Mouse (Mus musculus) forebrain, postnatal 0 days (tissue): ENCODE measurements around the gene Hsd17b12. TPM values are rescaled to one million over a fixed set of nuclear protein-coding genes. Genes with fewer than 3 reads are reported as not detected.

Experiments used
- ATAC-seq: fragments of 200-750 bp; cut with Nextera tagmentation; 2 replicates; pipeline ENCODE4 v1.8.0; 2017; ENCODE audit warnings: mild to moderate bottlenecking, moderate library complexity
- DNase-seq: peaks from one replicate; pipeline ENCODE4 v3.0.0-alpha.2; 2015
- H3K27ac ChIP-seq: fragments of 300-500 bp; sonication (generic); 2 replicates; pipeline ENCODE4 v1.5.1; 2014; ENCODE audit warnings: low read depth, mild to moderate bottlenecking, antibody characterized with exemption, low read length, moderate library complexity, mixed read lengths
- H3K27me3 ChIP-seq: fragments of 300-500 bp; sonication (generic); 2 replicates; pipeline ENCODE4 v1.6.1; 2014; ENCODE audit warnings: mild to moderate bottlenecking, low read length, mixed read lengths; ENCODE audit not compliant: insufficient read depth
- H3K36me3 ChIP-seq: fragments of 300-500 bp; sonication (generic); 2 replicates; pipeline ENCODE4 v1.6.1; 2014; ENCODE audit warnings: mild to moderate bottlenecking, moderate library complexity; ENCODE audit not compliant: insufficient read depth
- H3K4me1 ChIP-seq: fragments of 300-500 bp; sonication (generic); 2 replicates; pipeline ENCODE4 v1.6.1; 2014; ENCODE audit warnings: antibody characterized with exemption; ENCODE audit not compliant: insufficient read depth
- H3K4me2 ChIP-seq: fragments of 300-500 bp; sonication (generic); 2 replicates; pipeline ENCODE4 v1.6.1; 2014; ENCODE audit warnings: low read depth, mild to moderate bottlenecking, moderate library complexity
- H3K4me3 ChIP-seq: fragments of 300-500 bp; sonication (generic); 2 replicates; pipeline ENCODE4 v1.5.1; 2014; ENCODE audit warnings: low read depth, low read length, mixed read lengths
- H3K9ac ChIP-seq: fragments of 300-500 bp; sonication (generic); 2 replicates; pipeline ENCODE4 v1.6.1; 2014; ENCODE audit warnings: mild to moderate bottlenecking
- H3K9me3 ChIP-seq: fragments of 300-500 bp; sonication (generic); 2 replicates; pipeline ENCODE4 v1.6.1; 2016; ENCODE audit warnings: low read length
- CTCF ChIP-seq: sonication (generic); IDR thresholded peaks from 2 replicates; pipeline ENCODE4 v1.5.1; 2016; ENCODE audit warnings: antibody characterized with exemption, control low read depth, low read depth
- WGBS: fragments of 180-500 bp; shearing (Covaris S2); extraction: QIAGEN DNeasy Blood & Tissue Kit; methylation state at CpG from one replicate; pipeline ENCODE4 v1.1.7; 2014; 5-methylcytosine and 5-hydroxymethylcytosine counted together
- polyA plus RNA-seq: library from polyadenylated mRNA; unstranded; fragments of >200 nt; fragmentation: Nextera tagmentation; extraction: Ambion mirVana; gene quantifications from 2 replicates; pipeline ENCODE4 v1.2.1, GENCODE M21; 2015
- total RNA-seq: library from RNA; depleted of rRNA; stranded (reverse); fragments of >200 nt; gene quantifications from 2 replicates; pipeline ENCODE4 v1.2.3, GENCODE M21; 2014

The Hsd17b12 gene
- total and polyA plus RNA-seq, 2 experiments from 2014 or later: 75.8 to 134 TPM

GRCm38 (mm10) chr2:94043662-94044061 is 114.1 kb downstream of the Hsd17b12 start:
- H3K4me1 ChIP-seq: peaks cover 19% of the 10 kb centered on the region
- no peak for TF ChIP-seq CTCF
- no peak overlapping the region for H3K4me3 ChIP-seq
- no peak overlapping the region for H3K27ac ChIP-seq
- no peaks in the 10 kb centered on the region for H3K9me3 ChIP-seq
- H3K27me3 ChIP-seq: no peaks in the 10 kb centered on the region
- peak overlapping the region; percentile 13; the same call in 1 of the 2 replicates for H3K4me2 ChIP-seq
- ATAC-seq (peak; percentile 92), DNase-seq (peak; percentile 82)
- H3K9ac ChIP-seq: no peak overlapping the region
- H3K36me3 ChIP-seq: no peaks in the 10 kb centered on the region
- WGBS: 13% methylated on average over 5 of the region's 5 CpGs

- DNase-seq: no peak
These were observed 115.3 kb downstream of the Hsd17b12 start for GRCm38 (mm10) chr2:94042461-94042860.

GRCm38 (mm10) chr2:94040391-94041125 is 117.2 kb downstream of the Hsd17b12 start:
- ATAC-seq (no peak), DNase-seq (no peak)
- H3K4me1 ChIP-seq: peaks cover 13% of the 10 kb centered on the region
- no peak overlapping the region for H3K27ac ChIP-seq
- WGBS: 94% methylated on average over 5 of the region's 5 CpGs
- H3K4me2 ChIP-seq: no peak overlapping the region
- no peak for TF ChIP-seq CTCF
- H3K4me3 ChIP-seq: no peak overlapping the region
- H3K9me3 ChIP-seq: no peaks in the 10 kb centered on the region
- no peaks in the 10 kb centered on the region for H3K36me3 ChIP-seq
- no peaks in the 10 kb centered on the region for H3K27me3 ChIP-seq
- H3K9ac ChIP-seq: no peak overlapping the region

More at GRCm38 (mm10) chr2:94042461-94042860, 115.3 kb downstream of the Hsd17b12 start:
- no peak for TF ChIP-seq CTCF
- H3K4me2 ChIP-seq: no peak overlapping the region
- no peak overlapping the region for H3K9ac ChIP-seq
- ATAC-seq: no peak
- H3K4me3 ChIP-seq: no peak overlapping the region
- WGBS: 86% methylated on average over 3 of the region's 3 CpGs
- H3K9me3 ChIP-seq: no peaks in the 10 kb centered on the region
- no peaks in the 10 kb centered on the region for H3K27me3 ChIP-seq
- H3K27ac ChIP-seq: peak overlapping the region; percentile 37; the same call in 1 of the 2 replicates
- peaks cover 13% of the 10 kb centered on the region for H3K4me1 ChIP-seq
- no peaks in the 10 kb centered on the region for H3K36me3 ChIP-seq

- no peaks in the 10 kb centered on the region for H3K4me1 ChIP-seq
- ATAC-seq (peak; percentile 96), DNase-seq (peak; percentile 94)
- no peaks in the 10 kb centered on the region for H3K27me3 ChIP-seq
- no peak overlapping the region for H3K4me3 ChIP-seq
- H3K9me3 ChIP-seq: no peaks in the 10 kb centered on the region
- TF ChIP-seq CTCF: peak; percentile 98
- peaks cover 6% of the 10 kb centered on the region for H3K36me3 ChIP-seq
- no peak overlapping the region for H3K27ac ChIP-seq
- 55% methylated on average over 9 of the region's 9 CpGs for WGBS
- H3K9ac ChIP-seq: no peak overlapping the region
- H3K4me2 ChIP-seq: no peak overlapping the region
These were observed 122.1 kb downstream of the Hsd17b12 start for GRCm38 (mm10) chr2:94035428-94036331.

- H3K27me3 ChIP-seq: no peaks in the 10 kb centered on the region
- no peak overlapping the region for H3K4me3 ChIP-seq
- H3K9ac ChIP-seq: no peak overlapping the region
- H3K4me1 ChIP-seq: no peaks in the 10 kb centered on the region
- no peak for TF ChIP-seq CTCF
- no peak overlapping the region for H3K27ac ChIP-seq
- no peak for DNase-seq
- H3K9me3 ChIP-seq: no peaks in the 10 kb centered on the region
- peaks cover 6% of the 10 kb centered on the region for H3K36me3 ChIP-seq
- H3K4me2 ChIP-seq: no peak overlapping the region
- ATAC-seq: no peak
These were observed 127.2 kb downstream of the Hsd17b12 start for GRCm38 (mm10) chr2:94030602-94031001.

- WGBS: 42% methylated on average over 6 of the region's 6 CpGs
- H3K4me1 ChIP-seq: no peaks in the 10 kb centered on the region
- H3K9ac ChIP-seq: no peak overlapping the region
- TF ChIP-seq CTCF: no peak
- H3K36me3 ChIP-seq: no peaks in the 10 kb centered on the region
- no peak for DNase-seq
- no peak overlapping the region for H3K4me3 ChIP-seq
- no peaks in the 10 kb centered on the region for H3K27me3 ChIP-seq
- no peak overlapping the region for H3K4me2 ChIP-seq
- ATAC-seq: peak; percentile 47
- no peaks in the 10 kb centered on the region for H3K9me3 ChIP-seq
- H3K27ac ChIP-seq: no peak overlapping the region
These were observed 133.1 kb downstream of the Hsd17b12 start for GRCm38 (mm10) chr2:94024637-94025036.
